Mouse (Mus musculus): ENCODE measurements around the gene Mettl7a1. TPM values are rescaled to one million over a fixed set of nuclear protein-coding genes. Genes with fewer than 3 reads are reported as not detected.

The Mettl7a1 gene
- total RNA-seq, 1 experiment from 2014 or later = 82.4 TPM

Other genes starting within 250 kb of the Mettl7a1 start
- 49.1 to 81.7 TPM (median 57.2 TPM) in 3 replicates for gene Atf1, start 76.3 kb upstream of the Mettl7a1 start, total RNA-seq (2017)
- not detected in 3 replicates for gene Tmprss12, start 23.3 kb upstream of the Mettl7a1 start, total RNA-seq (2017)
- not detected in 3 replicates for gene Mettl7a3, start 30.8 kb downstream of the Mettl7a1 start, total RNA-seq (2017)
- gene Methig1, start 49.0 kb downstream of the Mettl7a1 start, total RNA-seq (2017) = not detected in 3 replicates
- not detected in 3 replicates for gene Mettl7a2, start 49.1 kb downstream of the Mettl7a1 start, total RNA-seq (2017)
- not detected in 3 replicates for gene Higd1c, start 60.4 kb downstream of the Mettl7a1 start, total RNA-seq (2017)
- 0.49 TPM in 1 of 3 replicates, not detected in the others for gene Gm5475, start 118.0 kb downstream of the Mettl7a1 start, total RNA-seq (2017)
- 5.1 to 17.3 TPM (median 9.7 TPM) in 3 replicates for gene Slc11a2, start 120.9 kb downstream of the Mettl7a1 start, total RNA-seq (2017)
- 12.8 to 20.7 TPM (median 13.0 TPM) in 3 replicates for gene Letmd1, start 164.9 kb downstream of the Mettl7a1 start, total RNA-seq (2017)
- gene Csrnp2, start 191.3 kb downstream of the Mettl7a1 start, total RNA-seq (2017) = 3.4 to 4.2 TPM (median 3.6 TPM) in 3 replicates
- gene Tfcp2, start 247.9 kb downstream of the Mettl7a1 start, total RNA-seq (2017) = 4.9 to 13.8 TPM (median 10.3 TPM) in 3 replicates

Measured in monocyte, adult 5-6 weeks (primary cell).